Mouse (Mus musculus) C2C12 (cell line): ENCODE measurements around the gene Mark3. TPM values are rescaled to one million over a fixed set of nuclear protein-coding genes. Genes with fewer than 3 reads are reported as not detected.
A peak's percentile ranks its signal among the peaks of the same experiment; 100 is the strongest.

Experiments used
- H3K27me3 ChIP-seq: one replicate; pipeline ENCODE4 v1.6.1; 2011; ENCODE audit not compliant: control insufficient read depth, insufficient read depth, insufficient read length
- H3K36me3 ChIP-seq: one replicate; pipeline ENCODE4 v1.6.1; 2011; ENCODE audit not compliant: control insufficient read depth, insufficient read depth
- H3K4me3 ChIP-seq: one replicate; pipeline ENCODE4 v1.5.1; 2011; ENCODE audit warnings: mild to moderate bottlenecking, control low read depth; ENCODE audit not compliant: poor library complexity, insufficient read depth, severe bottlenecking
- H3K79me2 ChIP-seq: one replicate; pipeline ENCODE4 v1.6.1; 2011; ENCODE audit not compliant: control insufficient read depth, insufficient read depth
- H3K79me3 ChIP-seq: one replicate; pipeline ENCODE4 v1.6.1; 2011; ENCODE audit warnings: low read depth, control low read depth
- H3ac ChIP-seq: one replicate; pipeline ENCODE3; 2011; ENCODE audit warnings: low read depth; ENCODE audit not compliant: control insufficient read depth, insufficient read length
- CEBPB ChIP-seq: IDR thresholded peaks from one replicate; pipeline ENCODE4 v1.6.1; 2011; ENCODE audit warnings: low read depth, mild to moderate bottlenecking, control low read depth, moderate library complexity
- CTCF ChIP-seq: IDR thresholded peaks from one replicate; pipeline ENCODE4 v1.5.1; 2011; ENCODE audit not compliant: control insufficient read depth, insufficient read depth, insufficient read length
- FOSL1 ChIP-seq: IDR thresholded peaks from one replicate; pipeline ENCODE4 v1.8.0; 2011; ENCODE audit warnings: mild to moderate bottlenecking, low read length; ENCODE audit not compliant: poor library complexity, insufficient read depth, severe bottlenecking
- MAX ChIP-seq: IDR thresholded peaks from one replicate; pipeline ENCODE4 v1.6.1; 2011; ENCODE audit warnings: mild to moderate bottlenecking, control low read depth
- MYOD1 ChIP-seq: IDR thresholded peaks from one replicate; pipeline ENCODE4 v1.6.1; 2011; ENCODE audit warnings: low read depth; ENCODE audit not compliant: control insufficient read depth, insufficient read length
- MYOG ChIP-seq: IDR thresholded peaks from one replicate; pipeline ENCODE4 v1.6.1; 2011; ENCODE audit not compliant: control insufficient read depth, insufficient read length; ENCODE audit errors: extremely low read depth
- USF1 ChIP-seq: IDR thresholded peaks from one replicate; pipeline ENCODE4 v1.6.1; 2011; ENCODE audit warnings: low read depth, mild to moderate bottlenecking, control low read depth, moderate library complexity
- polyA plus RNA-seq: library from polyadenylated mRNA; unstranded; fragments of >200 nt; fragmentation: generic; extraction: Trizol; gene quantifications from one replicate; pipeline ENCODE4 v1.2.1, GENCODE M21; 2012; ENCODE audit warnings: missing spikeins

Gene Mark3
- polyA plus RNA-seq, 1 experiment = 35.0 TPM

DNA sequence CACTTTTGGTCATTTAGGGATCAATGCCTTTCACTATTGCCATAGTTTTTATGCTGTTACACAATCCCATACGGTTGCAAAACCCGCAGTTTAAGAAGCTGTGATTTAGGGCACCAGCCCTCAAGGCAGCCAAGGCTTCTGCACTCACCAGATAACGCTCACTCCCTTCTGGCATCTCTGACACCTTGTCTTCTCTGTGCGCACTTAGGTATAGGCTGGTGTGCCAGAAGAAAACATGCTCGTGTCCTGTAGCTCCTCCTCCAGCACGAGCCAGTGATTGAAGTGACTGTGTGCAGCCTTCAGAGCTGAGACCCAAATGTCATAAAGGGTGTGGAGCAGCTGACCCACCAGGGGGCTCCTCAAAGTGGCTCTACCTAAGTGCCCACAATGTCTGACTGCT is 39.0 kb upstream of the Mark3 start:
- Histone ChIP-seq H3K36me3 (peaks cover 17% of the 10 kb centered on the region), H3K79me3 (peaks cover 17% of the 10 kb centered on the region), H3ac (no peak overlapping the region), H3K4me3 (no peak overlapping the region), H3K79me2 (peaks cover 30% of the 10 kb centered on the region), H3K27me3 (no peaks in the 10 kb centered on the region)
- no peak for TF ChIP-seq USF1
- no peak for TF ChIP-seq CEBPB
- no peak for TF ChIP-seq FOSL1
- TF ChIP-seq MYOG = no peak

DNA sequence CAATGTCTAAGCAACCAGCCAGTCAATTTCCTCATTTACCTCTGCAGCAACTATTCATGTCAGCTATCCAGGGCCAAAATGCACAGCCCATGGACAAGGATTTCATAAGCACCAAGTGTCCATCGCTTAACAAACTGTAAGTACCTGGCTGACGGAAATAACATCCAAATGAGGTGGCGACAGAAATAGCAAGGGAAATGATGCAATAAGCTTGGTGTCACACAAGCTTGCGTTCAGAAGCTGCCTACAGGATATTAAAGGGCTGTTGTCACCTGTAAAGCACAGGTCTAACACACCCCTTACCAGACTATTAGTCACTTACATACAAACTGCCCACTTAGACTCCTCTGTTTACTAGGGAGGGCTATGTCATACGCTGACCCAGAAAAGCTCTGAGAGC is 38.6 kb upstream of the Mark3 start:
- Histone ChIP-seq H3ac (no peak overlapping the region), H3K79me3 (peaks cover 22% of the 10 kb centered on the region), H3K36me3 (peaks cover 21% of the 10 kb centered on the region), H3K79me2 (peaks cover 35% of the 10 kb centered on the region), H3K27me3 (no peaks in the 10 kb centered on the region), H3K4me3 (no peak overlapping the region)
- TF ChIP-seq FOSL1 (no peak), USF1 (no peak), MYOD1 (no peak), MYOG (no peak), CTCF (no peak), MAX (no peak), CEBPB (no peak)

DNA sequence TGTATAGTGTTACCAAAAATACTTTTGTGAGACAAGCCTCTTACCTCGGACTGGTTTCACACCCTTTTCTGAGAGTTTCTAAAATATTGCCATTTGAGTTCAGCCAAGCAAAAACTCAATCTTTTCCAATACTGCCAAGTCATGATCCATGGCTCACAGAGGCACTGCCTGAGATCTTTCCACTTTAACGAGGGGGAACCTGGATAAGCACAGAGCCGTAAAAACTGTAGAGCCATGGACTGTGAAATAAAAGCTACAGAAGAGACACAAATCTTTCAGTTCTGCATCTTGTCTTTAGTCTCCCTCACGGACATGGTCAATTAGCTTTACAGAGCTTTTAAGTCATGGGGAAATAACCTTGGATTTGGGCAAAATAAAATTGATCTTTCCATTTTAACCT is 37.6 kb upstream of the Mark3 start:
- no peak overlapping the region for H3ac ChIP-seq
- peaks cover 31% of the 10 kb centered on the region for H3K36me3 ChIP-seq
- peaks cover 31% of the 10 kb centered on the region for H3K79me3 ChIP-seq
- TF ChIP-seq FOSL1 (no peak), MYOG (no peak), MAX (no peak), CEBPB (no peak), MYOD1 (no peak), USF1 (no peak), CTCF (no peak)
- H3K79me2 ChIP-seq = peaks cover 45% of the 10 kb centered on the region
- H3K27me3 ChIP-seq = no peaks in the 10 kb centered on the region
- H3K4me3 ChIP-seq = peak overlapping the region; percentile 99

DNA sequence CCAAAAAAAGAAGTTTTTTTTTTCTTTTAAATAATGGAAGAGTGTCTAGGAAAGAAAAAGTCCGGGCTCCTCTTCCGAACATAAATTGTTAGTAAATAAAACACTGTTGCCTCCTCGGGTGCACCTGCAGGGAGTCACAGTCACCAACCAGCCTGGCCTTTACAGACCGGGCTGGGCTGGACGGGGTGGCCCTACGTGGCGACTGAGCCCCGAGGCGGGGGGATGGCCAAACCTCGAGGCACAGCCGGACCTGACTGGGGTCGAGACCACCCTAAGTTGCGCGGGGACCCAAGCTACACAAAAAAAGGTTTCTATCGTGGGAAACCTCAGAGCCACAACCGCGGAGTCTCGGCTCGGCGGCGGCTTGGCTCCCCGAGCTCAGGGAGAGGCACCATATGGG is 37.0 kb upstream of the Mark3 start:
- H3K79me3 ChIP-seq = peaks cover 37% of the 10 kb centered on the region
- peaks cover 37% of the 10 kb centered on the region for H3K36me3 ChIP-seq
- TF ChIP-seq MAX (no peak), CEBPB (no peak), MYOD1 (no peak), MYOG (no peak), FOSL1 (no peak), USF1 (no peak), CTCF (no peak)
- peak overlapping the region; percentile 99 for H3K4me3 ChIP-seq
- H3K79me2 ChIP-seq = peaks cover 51% of the 10 kb centered on the region
- H3ac ChIP-seq = peak overlapping the region; percentile 99
- no peaks in the 10 kb centered on the region for H3K27me3 ChIP-seq

DNA sequence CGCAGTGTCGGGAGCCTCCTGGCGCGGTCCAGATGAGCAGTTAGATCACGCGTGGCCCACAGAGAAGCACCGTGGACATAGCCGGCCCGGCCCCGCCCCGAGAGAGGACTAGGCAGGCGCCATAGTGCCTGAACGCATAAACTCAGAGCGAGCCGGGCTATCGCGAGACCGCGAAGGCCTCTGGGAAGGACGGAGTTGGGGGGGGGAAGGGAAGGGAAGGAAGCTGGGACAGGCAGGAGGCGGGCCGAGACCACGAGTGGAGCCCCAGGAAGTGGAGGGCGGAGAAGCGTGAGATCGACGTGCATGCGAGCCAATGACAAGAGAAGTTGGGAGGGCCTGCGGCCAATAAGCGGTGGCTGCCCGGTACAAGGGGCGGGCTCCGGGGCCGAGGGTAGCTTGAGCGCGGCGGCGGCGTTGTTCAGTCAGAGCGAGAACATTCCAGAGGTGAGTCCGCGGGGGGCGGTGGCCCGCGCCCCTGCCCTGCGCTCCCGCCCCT is 36.5 kb upstream of the Mark3 start, which contains the start of gene Eif5:
Gene Eif5 (plus strand): TSS at position 221 of the 496 bp plus-strand sequence.
- Histone ChIP-seq H3K27me3 (no peaks in the 10 kb centered on the region), H3K79me3 (peaks cover 37% of the 10 kb centered on the region), H3K4me3 (peak within 1 kb of the TSS; percentile 99), H3K36me3 (peaks cover 42% of the 10 kb centered on the region), H3K79me2 (peaks cover 56% of the 10 kb centered on the region), H3ac (peak within 1 kb of the TSS; percentile 99)
- no peak for TF ChIP-seq CEBPB
- no peak for TF ChIP-seq FOSL1
- no peak for TF ChIP-seq MYOD1
- TF ChIP-seq CTCF = no peak
